Mouse (Mus musculus) natural killer cell, adult 2 months (primary cell): ENCODE results near the gene Gpx4.
A peak's percentile ranks its signal among the peaks of the same experiment; 100 is the strongest.
"Not testable (repeated sequence)": the region's sequence is repeated elsewhere in the genome, so short reads cannot be mapped to it uniquely, and the experiment has no call there.

Experiments used
- DNase-seq, 2 experiments: peaks; one replicate each; pipeline ENCODE4 v3.0.0; 2022; ENCODE audit warnings: low spot score in 2 of 2

Gpx4 gene

DNA sequence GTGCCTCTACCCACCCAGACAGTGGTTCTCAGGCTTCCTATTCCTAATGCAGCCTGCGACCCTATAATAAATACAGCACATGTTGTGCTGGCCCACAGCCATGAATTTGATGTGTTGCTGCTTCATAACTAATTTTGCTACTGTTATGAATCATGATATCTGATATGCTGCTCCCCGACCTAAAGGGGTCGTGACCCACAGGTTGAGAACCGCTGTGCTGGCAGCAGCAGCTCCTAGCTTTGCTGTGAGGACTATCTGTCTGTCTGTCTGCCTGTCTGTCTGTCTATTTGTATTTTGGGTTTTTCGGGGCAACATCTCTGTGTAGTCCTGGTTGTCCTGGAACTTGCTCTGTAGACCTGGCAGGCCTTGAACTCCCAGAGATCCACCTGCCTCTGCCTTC, 23.2 kb upstream of the Gpx4 start:
- DNase-seq = peak in 1 of 2 experiments; percentile 34

DNA sequence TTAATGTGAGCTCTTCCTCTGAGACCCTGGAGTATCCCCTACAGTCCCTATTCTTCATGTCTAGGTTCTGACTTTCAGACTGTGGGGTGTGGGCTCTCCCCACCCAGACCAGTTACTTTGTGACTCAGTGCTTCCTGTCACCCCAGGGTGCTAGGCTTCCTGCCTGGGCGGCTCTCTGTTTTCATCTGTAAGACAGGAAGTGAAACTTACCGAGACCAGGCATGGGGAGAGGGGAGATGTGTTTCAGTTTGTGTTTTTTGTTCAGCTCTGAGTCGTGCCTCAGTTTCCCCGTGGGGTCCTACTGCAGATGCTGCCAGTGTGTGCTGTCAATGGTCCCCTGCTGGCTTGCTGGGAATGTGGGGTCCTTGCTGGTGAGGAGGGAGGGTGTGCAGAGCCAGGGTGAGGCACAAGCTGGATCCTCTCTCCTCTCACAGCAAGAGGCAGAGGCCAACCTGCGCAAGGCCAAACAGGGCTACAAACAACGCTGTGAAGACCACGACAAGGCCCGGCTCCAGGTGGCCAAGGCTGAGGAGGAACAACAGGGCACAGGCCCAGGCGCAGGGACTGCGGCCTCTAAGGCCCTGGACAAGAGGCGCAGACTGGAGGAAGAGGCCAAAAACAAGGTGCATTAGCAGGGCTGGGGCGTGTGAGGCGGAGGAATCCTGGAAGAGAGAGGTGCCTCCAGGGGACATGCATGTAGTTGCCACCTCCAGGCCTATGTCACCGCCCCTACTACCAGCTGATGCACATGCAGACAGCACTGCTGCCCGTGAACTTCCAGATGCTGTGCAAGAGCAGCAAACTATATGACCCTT, 22.5 kb upstream of the Gpx4 start:
- peak; percentile 89 to 90 for DNase-seq

DNA sequence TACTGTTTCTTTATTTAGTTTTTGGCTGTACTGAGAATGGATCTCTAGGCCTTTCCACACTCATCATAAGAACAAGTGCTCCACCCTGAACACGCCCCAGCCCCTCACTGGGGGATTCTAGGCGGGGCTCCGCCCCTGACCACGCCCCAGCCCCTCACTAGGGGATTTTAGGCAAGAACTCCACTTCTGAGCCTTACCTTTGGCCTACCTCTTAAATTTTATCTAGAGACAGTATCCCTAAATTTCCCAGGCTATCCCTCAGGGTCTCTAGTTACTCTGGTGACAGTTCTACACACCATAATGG, 22.0 kb upstream of the Gpx4 start:
- no peak for DNase-seq

DNA sequence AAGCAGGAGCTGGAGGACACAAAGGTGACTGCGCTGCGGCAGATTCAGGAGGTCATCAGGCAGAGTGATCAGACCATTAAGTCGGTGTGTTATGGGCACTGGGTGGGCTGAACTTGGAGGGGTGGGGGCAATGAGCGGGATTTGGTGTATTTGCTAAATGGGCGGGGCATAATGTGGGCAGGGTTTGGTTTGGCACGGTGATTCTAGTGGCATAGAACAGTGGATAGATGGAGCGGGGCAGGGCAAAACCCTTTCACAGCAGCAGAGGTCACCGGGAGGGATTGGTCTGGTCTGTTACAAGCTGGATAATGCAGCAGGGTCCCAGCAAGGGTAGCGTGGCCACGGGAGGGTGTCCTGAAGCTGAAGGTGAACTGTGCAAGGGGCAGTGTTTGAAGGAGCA, 21.5 kb upstream of the Gpx4 start:
- no peak for DNase-seq

GRCm38 (mm10) chr10:80025889-80026288, 21.1 kb upstream of the Gpx4 start:
- peak; percentile 53 to 57 for DNase-seq

DNA sequence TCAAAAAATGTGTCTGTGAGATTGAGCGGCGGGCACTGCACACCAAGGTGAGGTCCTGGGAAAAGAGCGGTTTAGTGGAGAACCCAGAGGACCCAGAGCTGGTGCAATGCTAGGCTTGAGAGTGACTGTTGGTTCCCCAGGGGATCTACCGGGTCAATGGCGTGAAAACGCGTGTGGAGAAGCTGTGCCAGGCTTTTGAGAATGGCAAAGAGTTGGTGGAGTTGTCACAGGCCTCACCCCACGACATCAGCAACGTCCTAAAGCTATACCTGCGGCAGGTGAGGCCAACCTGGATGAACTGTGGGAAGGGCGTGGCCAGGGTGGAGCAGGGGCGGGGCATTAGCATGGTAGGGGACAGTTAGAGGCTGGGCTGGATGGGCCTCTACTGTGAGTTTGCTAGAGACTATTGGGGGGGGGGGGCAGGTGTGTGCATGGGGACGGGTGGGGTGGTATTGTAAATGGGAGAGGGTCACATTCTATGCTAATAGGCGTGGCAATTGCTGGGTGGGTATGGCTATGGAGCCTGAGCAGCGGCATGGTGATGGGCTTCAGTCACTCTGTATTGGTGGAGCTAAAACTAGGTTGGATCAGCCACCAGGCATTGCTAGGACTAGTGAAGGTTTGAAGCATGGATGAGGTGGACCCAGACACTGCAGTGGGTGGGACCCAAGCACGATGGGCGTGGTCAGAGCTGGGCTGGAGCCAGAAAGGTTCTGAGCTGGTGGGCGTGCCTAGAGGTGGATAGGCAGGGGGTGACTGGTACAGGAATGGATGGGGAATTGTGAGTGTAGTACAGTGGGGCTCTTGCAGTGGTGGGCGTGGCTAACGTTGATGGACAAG, 19.1 kb upstream of the Gpx4 start:
- no peak for DNase-seq

GRCm38 (mm10) chr10:80028521-80028846, 18.5 kb upstream of the Gpx4 start:
- DNase-seq = no peak

DNA sequence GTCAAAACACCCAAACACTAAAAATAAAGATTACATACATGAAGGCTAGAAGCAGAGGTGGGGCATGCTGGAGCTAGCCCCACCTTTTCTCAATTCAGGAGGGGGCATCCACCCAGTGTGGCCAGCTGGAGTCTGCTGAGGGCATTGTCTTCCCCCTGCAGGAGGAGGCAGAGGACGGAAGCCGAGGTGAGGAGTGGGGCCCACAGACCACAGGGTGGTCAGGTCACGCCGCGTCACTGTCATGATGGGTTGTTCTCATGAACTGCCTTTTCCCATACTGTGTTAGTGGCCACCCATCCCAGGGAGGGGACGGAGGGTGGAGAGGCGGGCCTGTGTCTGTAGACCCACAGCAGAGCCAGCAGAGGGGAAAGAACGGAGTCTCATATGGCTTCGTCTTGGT, 16.8 kb upstream of the Gpx4 start:
- peak; percentile 80 to 90 for DNase-seq

DNA sequence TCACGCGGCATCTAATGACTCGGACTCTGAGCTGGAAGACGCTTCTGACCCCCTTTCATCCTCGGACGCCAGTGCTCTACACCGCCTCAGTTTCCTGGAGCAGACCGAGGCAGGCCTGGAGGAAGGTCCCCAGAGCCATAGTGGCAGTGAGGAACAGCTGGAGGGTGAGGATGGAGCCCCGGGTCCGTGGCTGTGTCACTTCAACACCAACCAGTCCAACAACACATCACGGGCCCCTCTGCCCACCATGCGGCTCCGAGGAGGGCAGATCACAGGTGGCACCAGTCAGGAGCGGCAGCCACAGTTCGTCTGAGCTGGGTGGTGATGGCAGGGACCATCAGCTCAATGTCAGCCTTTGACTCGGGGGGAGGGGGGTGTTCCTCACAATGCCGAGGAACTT, 16.2 kb upstream of the Gpx4 start:
- DNase-seq = no peak

DNA sequence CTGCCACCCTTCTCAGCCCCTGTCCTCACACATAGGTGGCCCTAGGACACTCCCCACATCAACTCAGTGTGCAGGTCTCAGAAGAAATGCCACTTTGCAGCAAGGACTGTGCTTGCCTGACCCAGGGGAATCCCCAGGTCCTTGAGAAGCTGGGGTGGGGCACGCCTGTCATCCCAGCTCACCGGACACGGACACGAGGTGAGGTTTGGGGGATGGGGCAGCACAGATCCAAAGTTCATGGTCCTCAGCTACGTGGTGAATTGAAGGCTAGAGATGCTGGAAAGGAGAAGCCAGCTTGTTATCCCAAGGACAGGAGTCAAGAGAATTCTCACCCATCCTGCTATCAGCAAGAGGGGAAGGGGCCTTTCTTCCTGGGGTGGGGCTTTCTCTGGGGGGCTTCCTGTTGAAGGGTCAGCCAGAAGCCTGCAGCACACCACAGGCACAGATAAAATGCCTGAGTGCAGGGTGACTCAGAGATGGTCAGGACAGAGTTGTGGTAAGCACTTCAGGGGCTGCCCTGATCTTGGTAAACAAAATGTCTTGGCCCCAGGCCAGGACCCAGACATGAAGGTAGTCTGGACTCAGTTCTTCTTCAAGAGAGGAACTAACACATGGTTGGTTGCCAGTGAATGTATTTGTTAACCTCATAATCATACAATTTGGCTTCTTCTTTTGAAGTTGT, 14.0 kb upstream of the Gpx4 start:
- peak; percentile 93 to 96 for DNase-seq

DNA sequence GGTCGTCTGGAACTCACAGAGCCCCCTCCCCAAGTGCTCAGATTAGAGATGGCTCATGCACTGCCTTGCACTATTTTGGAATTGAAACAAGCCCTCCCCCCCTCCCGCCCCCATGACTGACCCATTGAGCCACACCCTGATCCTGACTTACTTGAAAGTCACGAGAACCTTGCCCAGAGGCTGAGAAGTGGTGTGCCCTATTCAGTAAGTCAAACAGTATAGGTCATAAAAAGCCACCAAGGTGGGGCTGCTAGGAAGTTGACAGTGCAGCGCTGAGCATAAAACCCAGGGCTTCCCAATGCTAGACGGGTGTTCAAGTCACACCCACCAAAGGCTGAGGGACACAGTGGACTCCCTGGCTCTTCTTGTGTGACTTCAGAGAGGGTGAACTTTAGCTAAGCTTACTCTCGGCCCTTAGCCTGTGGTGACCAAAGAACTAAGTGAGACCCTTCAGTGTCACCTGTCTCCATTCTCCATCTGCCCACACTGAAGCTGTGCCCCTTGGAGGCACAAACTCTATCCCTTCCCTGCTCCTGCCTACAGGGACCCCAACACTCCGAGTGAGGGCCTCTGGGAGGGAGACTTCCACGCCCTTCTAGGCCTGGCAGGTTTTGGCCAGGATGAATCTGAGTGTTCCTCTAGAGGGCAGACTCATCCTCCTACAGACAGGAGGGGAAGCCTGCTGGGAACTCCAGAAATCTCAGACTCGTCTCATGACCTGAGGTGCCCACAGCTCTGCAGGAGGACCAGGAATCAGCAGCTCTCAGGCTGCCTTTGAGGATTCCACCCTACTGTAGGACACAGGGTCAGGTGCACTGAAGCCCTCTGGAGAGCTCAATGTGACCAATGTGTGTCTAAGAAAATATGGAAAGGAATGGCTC, 13.2 kb upstream of the Gpx4 start:
- DNase-seq = peak; percentile 83 to 86

- no peak for DNase-seq
These were observed 11.8 kb upstream of the Gpx4 start for GRCm38 (mm10) chr10:80035148-80035547.

DNA sequence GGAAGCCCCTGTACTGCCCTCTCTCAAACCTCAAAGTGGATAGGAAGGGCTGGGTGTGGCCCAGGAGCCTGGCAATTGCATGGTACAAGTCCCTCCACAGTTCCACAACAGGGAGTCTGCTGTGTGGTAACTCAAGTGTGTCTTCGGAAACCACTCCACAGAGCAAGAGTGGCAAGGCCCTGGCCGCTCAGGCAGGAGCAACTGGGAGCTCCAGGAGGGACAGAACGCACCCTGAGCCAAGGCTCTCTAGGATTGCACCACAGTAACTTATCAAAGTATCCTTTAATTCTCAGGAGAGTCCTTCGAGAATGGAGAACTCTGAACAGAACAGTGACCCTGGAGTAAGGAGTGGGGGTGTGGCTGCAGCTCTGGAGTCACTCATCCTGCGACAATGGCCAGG, 11.3 kb upstream of the Gpx4 start:
- no peak for DNase-seq

DNA sequence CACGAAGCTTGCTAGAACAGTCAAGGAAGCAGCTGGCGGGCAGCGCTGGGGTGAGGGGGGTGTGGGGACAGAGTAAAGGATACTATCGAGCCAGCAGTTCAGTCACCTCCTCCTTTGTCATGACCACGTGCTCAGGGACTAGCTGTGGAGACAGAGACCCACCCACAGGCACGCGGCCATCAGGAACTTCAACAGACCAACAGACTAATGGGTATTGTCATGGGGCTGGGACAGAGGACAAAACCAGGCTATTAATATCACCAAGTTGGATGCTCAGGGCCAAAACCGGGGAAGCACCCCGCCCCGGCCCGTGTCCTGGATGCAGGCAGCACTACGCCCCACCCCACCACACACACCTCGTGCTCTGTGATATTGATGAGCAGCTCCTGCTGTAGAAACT, 10.1 kb upstream of the Gpx4 start:
- DNase-seq = no peak

GRCm38 (mm10) chr10:80039559-80039979, 7.4 kb upstream of the Gpx4 start, which contains the start of gene Polr2e:
Polr2e (minus strand) TSS chr10:80039795.
- peak; percentile 98 to 99 for DNase-seq

GRCm38 (mm10) chr10:80041409-80042060, 5.4 kb upstream of the Gpx4 start:
- not testable (repeated sequence) for DNase-seq

GRCm38 (mm10) chr10:80044087-80044486, 2.9 kb upstream of the Gpx4 start:
- DNase-seq = no peak

DNA sequence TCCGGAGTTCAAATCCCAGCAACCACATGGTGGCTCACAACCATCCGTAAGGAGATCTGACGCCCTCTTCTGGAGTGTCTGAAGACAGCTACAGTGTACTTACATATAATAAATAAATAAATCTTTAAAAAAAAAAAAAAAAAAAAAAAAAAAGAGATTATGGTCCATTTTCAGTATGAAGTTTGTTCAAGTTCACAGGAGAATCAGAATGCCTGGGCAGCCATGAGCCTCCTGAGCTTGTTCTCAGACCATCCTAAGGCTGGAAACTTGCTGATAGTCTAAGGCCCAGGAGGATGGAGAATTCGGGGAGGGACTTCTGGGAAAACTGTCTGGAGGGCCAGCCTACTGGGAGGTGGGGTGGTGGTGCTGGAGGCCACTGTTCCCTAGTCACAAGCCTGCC, 1.6 kb upstream of the Gpx4 start:
- not testable (repeated sequence) for DNase-seq

- no peak for DNase-seq
These were observed 1.2 kb upstream of the Gpx4 start for GRCm38 (mm10) chr10:80045766-80046165.

- no peak for DNase-seq
These were observed 1.4 kb downstream of the Gpx4 start for GRCm38 (mm10) chr10:80048396-80048795.

DNA sequence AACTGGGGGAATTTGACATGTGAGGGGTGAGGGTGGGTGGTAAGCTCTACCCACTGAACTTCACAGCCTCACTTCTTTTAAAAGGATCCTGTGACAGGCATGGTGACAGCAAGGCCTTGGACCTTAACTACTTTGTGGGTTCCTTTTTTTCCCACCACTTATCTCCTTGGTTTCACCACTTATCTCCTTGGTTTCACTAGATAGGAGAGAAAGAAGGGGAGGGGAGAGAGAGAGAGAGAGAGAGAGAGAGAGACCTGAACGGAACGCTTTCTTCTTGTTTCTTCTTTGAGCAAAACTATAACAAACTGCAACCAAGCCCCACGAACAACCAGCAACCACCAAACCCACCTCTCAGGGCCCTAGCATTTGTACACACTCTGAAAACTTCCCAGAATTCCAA, 1.9 kb downstream of the Gpx4 start:
- DNase-seq = no peak
